Mouse (Mus musculus): ENCODE measurements around the gene Chl1.

GRCm38 (mm10) chr6:103697349-103698028, 187.1 kb downstream of the Chl1 start:
- no peak for TF ChIP-seq POLR2A (IDR thresholded peaks at IDR 0.05; ENCODE audit: insufficient read depth, low read length)
- TF ChIP-seq CTCF (IDR thresholded peaks at IDR 0.05; ENCODE audit: low read depth, low read length), result no peak
- no peak for TF ChIP-seq EP300 (IDR thresholded peaks at IDR 0.05; ENCODE audit: insufficient read depth, low read depth, low read length)

Data from ES-Bruce4 (cell line).